Mouse (Mus musculus) stomach, embryonic 15.5 days (tissue): Measurements from ENCODE around the gene Fstl3. TPM values are rescaled to one million over a fixed set of nuclear protein-coding genes. Genes with fewer than 3 reads are reported as not detected.

ENCODE experiments used
- ATAC-seq: fragments of 200-750 bp; cut with Nextera tagmentation; 2 replicates; pipeline ENCODE4 v1.8.0; 2017; ENCODE audit warnings: low read depth, moderate number of reproducible peaks, moderate TSS enrichment; ENCODE audit not compliant: insufficient read depth, low FRiP score
- H3K27ac ChIP-seq: fragments of 300-500 bp; sonication (generic); 2 replicates; pipeline ENCODE4 v1.5.1; 2015; ENCODE audit warnings: mild to moderate bottlenecking, inconsistent platforms
- H3K27me3 ChIP-seq: fragments of 300-500 bp; sonication (generic); replicated peaks from 2 replicates; pipeline ENCODE4 v1.6.1; 2015; ENCODE audit warnings: inconsistent platforms
- H3K36me3 ChIP-seq: fragments of 300-500 bp; sonication (generic); 2 replicates; pipeline ENCODE4 v1.6.1; 2015; ENCODE audit warnings: inconsistent platforms
- H3K4me1 ChIP-seq: fragments of 300-500 bp; sonication (generic); 2 replicates; pipeline ENCODE4 v1.6.1; 2015; ENCODE audit warnings: inconsistent platforms
- H3K4me2 ChIP-seq: fragments of 300-500 bp; sonication (generic); 2 replicates; pipeline ENCODE4 v1.6.1; 2015; ENCODE audit warnings: mild to moderate bottlenecking, inconsistent platforms
- H3K4me3 ChIP-seq: fragments of 300-500 bp; sonication (generic); replicated peaks from 2 replicates; pipeline ENCODE4 v1.5.1; 2015; ENCODE audit warnings: inconsistent platforms
- H3K9ac ChIP-seq: fragments of 300-500 bp; sonication (generic); 2 replicates; pipeline ENCODE4 v1.6.1; 2015; ENCODE audit warnings: inconsistent platforms
- H3K9me3 ChIP-seq: fragments of 300-500 bp; sonication (generic); 2 replicates; pipeline ENCODE4 v1.6.1; 2016; ENCODE audit warnings: inconsistent platforms
- WGBS: fragments of 180-500 bp; shearing (Covaris S2); methylation state at CpG from one replicate; pipeline ENCODE4 v1.1.7; 2015; 5-methylcytosine and 5-hydroxymethylcytosine counted together
- polyA plus RNA-seq: library from polyadenylated mRNA; unstranded; fragments of >200 nt; fragmentation: Nextera tagmentation; extraction: Ambion mirVana; gene quantifications from 2 replicates; pipeline ENCODE4 v1.2.1, GENCODE M21; 2015

Fstl3 gene
- polyA plus RNA-seq, 1 experiment from 2014 or later: 15.5 TPM

GRCm38 (mm10) chr10:79764234-79764633 lies 12.8 kb upstream of the Fstl3 start:
- no peak overlapping the region for H3K27ac ChIP-seq

GRCm38 (mm10) chr10:79765228-79765745 lies 11.8 kb upstream of the Fstl3 start:
- Histone ChIP-seq H3K4me3 (peak overlapping the region; percentile 91), H3K36me3 (peaks cover 17% of the 10 kb centered on the region), H3K9ac (peak overlapping the region; percentile 30; the same call in 1 of the 2 replicates), H3K9me3 (no peaks in the 10 kb centered on the region), H3K4me1 (peaks cover 35% of the 10 kb centered on the region), H3K27ac (no peak overlapping the region), H3K4me2 (peak overlapping the region; percentile 80), H3K27me3 (no peaks in the 10 kb centered on the region)
- 65% methylated on average over 2 of the region's 2 CpGs for WGBS
- no peak for ATAC-seq

More at GRCm38 (mm10) chr10:79764234-79764633, 12.8 kb upstream of the Fstl3 start:
- Histone ChIP-seq H3K9ac (no peak overlapping the region), H3K27me3 (no peaks in the 10 kb centered on the region), H3K4me3 (no peak overlapping the region), H3K9me3 (no peaks in the 10 kb centered on the region), H3K36me3 (peaks cover 19% of the 10 kb centered on the region), H3K4me1 (peaks cover 35% of the 10 kb centered on the region), H3K4me2 (no peak overlapping the region)
- WGBS: 70% methylated on average over 7 of the region's 7 CpGs
- ATAC-seq: no peak

- Histone ChIP-seq H3K4me1 (peaks cover 35% of the 10 kb centered on the region), H3K9ac (peak overlapping the region; percentile 94), H3K27me3 (no peaks in the 10 kb centered on the region), H3K4me3 (peak overlapping the region; percentile 91), H3K36me3 (peaks cover 11% of the 10 kb centered on the region), H3K4me2 (peak overlapping the region; percentile 80), H3K9me3 (no peaks in the 10 kb centered on the region), H3K27ac (peak overlapping the region; percentile 95)
- no peak for ATAC-seq
- WGBS: 8% methylated on average over 16 of the region's 16 CpGs
Measured at GRCm38 (mm10) chr10:79766001-79766507, 11.0 kb upstream of the Fstl3 start.

- H3K9ac ChIP-seq: peak within 1 kb of the TSS; percentile 94
- WGBS: under 1% methylated on average over 92 of the region's 101 CpGs
- H3K4me1 ChIP-seq: peaks cover 35% of the 10 kb centered on the region
- no peaks in the 10 kb centered on the region for H3K27me3 ChIP-seq
- H3K4me2 ChIP-seq: peak within 1 kb of the TSS; percentile 80
- ATAC-seq: peak; percentile 91
- peak within 1 kb of the TSS; percentile 95 for H3K27ac ChIP-seq
- H3K9me3 ChIP-seq: no peaks in the 10 kb centered on the region
- peak within 1 kb of the TSS; percentile 91 for H3K4me3 ChIP-seq
- peaks cover 5% of the 10 kb centered on the region for H3K36me3 ChIP-seq
Measured at GRCm38 (mm10) chr10:79766508-79767325, 10.4 kb upstream of the Fstl3 start, which contains the start of gene Rnf126. Gene Rnf126, minus strand, starts transcription at chr10:79766952.

- Histone ChIP-seq H3K27ac (peak overlapping the region; percentile 95), H3K4me3 (peak overlapping the region; percentile 91), H3K4me2 (peak overlapping the region; percentile 80), H3K4me1 (peaks cover 35% of the 10 kb centered on the region), H3K9ac (peak overlapping the region; percentile 33; the same call in 1 of the 2 replicates), H3K27me3 (no peaks in the 10 kb centered on the region), H3K9me3 (no peaks in the 10 kb centered on the region), H3K36me3 (no peaks in the 10 kb centered on the region)
- 9% methylated on average over 40 of the region's 40 CpGs for WGBS
- ATAC-seq: peak; percentile 77
Measured at GRCm38 (mm10) chr10:79767372-79768244, 9.5 kb upstream of the Fstl3 start.

GRCm38 (mm10) chr10:79768400-79768799 lies 8.7 kb upstream of the Fstl3 start:
- ATAC-seq: no peak
- Histone ChIP-seq H3K4me2 (peak overlapping the region; percentile 25; the same call in 1 of the 2 replicates), H3K4me1 (peaks cover 34% of the 10 kb centered on the region), H3K4me3 (no peak overlapping the region), H3K9ac (no peak overlapping the region), H3K27ac (no peak overlapping the region; the same call in 1 of the 2 replicates), H3K9me3 (no peaks in the 10 kb centered on the region), H3K36me3 (no peaks in the 10 kb centered on the region), H3K27me3 (no peaks in the 10 kb centered on the region)
- WGBS: 2% methylated on average over 5 of the region's 5 CpGs

- Histone ChIP-seq H3K4me1 (peaks cover 25% of the 10 kb centered on the region), H3K27me3 (no peaks in the 10 kb centered on the region), H3K4me2 (no peak overlapping the region), H3K36me3 (no peaks in the 10 kb centered on the region), H3K27ac (no peak overlapping the region), H3K9ac (no peak overlapping the region), H3K9me3 (no peaks in the 10 kb centered on the region), H3K4me3 (no peak overlapping the region)
- 28% methylated on average over 4 of the region's 4 CpGs for WGBS
- no peak for ATAC-seq
Measured at GRCm38 (mm10) chr10:79769329-79769728, 7.7 kb upstream of the Fstl3 start.

- WGBS: 92% methylated on average over 3 of the region's 3 CpGs
Measured at GRCm38 (mm10) chr10:79772320-79772719, 4.8 kb upstream of the Fstl3 start.

GRCm38 (mm10) chr10:79773208-79773607 lies 3.9 kb upstream of the Fstl3 start:
- no peaks in the 10 kb centered on the region for H3K36me3 ChIP-seq
- WGBS: 84% methylated on average over 2 of the region's 2 CpGs

More at GRCm38 (mm10) chr10:79772320-79772719, 4.8 kb upstream of the Fstl3 start:
- Histone ChIP-seq H3K9me3 (no peaks in the 10 kb centered on the region), H3K27me3 (no peaks in the 10 kb centered on the region), H3K27ac (no peak overlapping the region), H3K36me3 (no peaks in the 10 kb centered on the region), H3K4me2 (no peak overlapping the region), H3K9ac (no peak overlapping the region), H3K4me3 (no peak overlapping the region), H3K4me1 (peaks cover 18% of the 10 kb centered on the region)
- ATAC-seq: no peak

GRCm38 (mm10) chr10:79774486-79775279 lies 2.4 kb upstream of the Fstl3 start:
- Histone ChIP-seq H3K27ac (no peak overlapping the region), H3K4me3 (no peak overlapping the region), H3K4me1 (peaks cover 30% of the 10 kb centered on the region), H3K27me3 (no peaks in the 10 kb centered on the region), H3K9ac (no peak overlapping the region), H3K4me2 (no peak overlapping the region), H3K9me3 (no peaks in the 10 kb centered on the region), H3K36me3 (no peaks in the 10 kb centered on the region)
- no peak for ATAC-seq
- 57% methylated on average over 5 of the region's 5 CpGs for WGBS

More at GRCm38 (mm10) chr10:79773208-79773607, 3.9 kb upstream of the Fstl3 start:
- peaks cover 21% of the 10 kb centered on the region for H3K4me1 ChIP-seq
- H3K27me3 ChIP-seq: no peaks in the 10 kb centered on the region
- no peaks in the 10 kb centered on the region for H3K9me3 ChIP-seq
- no peak overlapping the region for H3K9ac ChIP-seq
- H3K4me3 ChIP-seq: no peak overlapping the region
- no peak overlapping the region for H3K27ac ChIP-seq
- ATAC-seq: no peak
- H3K4me2 ChIP-seq: no peak overlapping the region

GRCm38 (mm10) chr10:79778006-79778405 lies 934 bp downstream of the Fstl3 start:
- Histone ChIP-seq H3K4me1 (peaks cover 41% of the 10 kb centered on the region), H3K9ac (no peak overlapping the region), H3K27me3 (no peaks in the 10 kb centered on the region), H3K27ac (peak overlapping the region; percentile 53), H3K36me3 (no peaks in the 10 kb centered on the region), H3K4me2 (peak overlapping the region; percentile 83), H3K4me3 (peak overlapping the region; percentile 49), H3K9me3 (no peaks in the 10 kb centered on the region)
- 10% methylated on average over 15 of the region's 15 CpGs for WGBS
- ATAC-seq: no peak
